Mouse (Mus musculus): ENCODE results near the gene Gm5890. TPM values are rescaled to one million over a fixed set of nuclear protein-coding genes. Genes with fewer than 3 reads are reported as not detected.

Gene Gm5890
- not detected in 2 replicates for polyA plus RNA-seq (2012; rRNA removed; ENCODE audit: low replicate concordance)

GRCm38 (mm10) chr7:20262734-20263133 lies at the start of gene Gm5890:
Gene Gm5890, minus strand, starts transcription at chr7:20262834.

GRCm38 (mm10) chr7:20233728-20234127 lies 28.9 kb downstream of the Gm5890 start, which contains the start of gene Gm4498:
Gene Gm4498, minus strand, starts transcription at chr7:20233828.

Other genes with a start within 250 kb of the Gm5890 start
- 0.02 and 0.05 TPM in 2 replicates for gene Vmn1r91, start 163.2 kb downstream of the Gm5890 start, polyA plus RNA-seq (2012; rRNA removed; ENCODE audit: low replicate concordance)
- gene Gm16442, start 140.3 kb downstream of the Gm5890 start, polyA plus RNA-seq (2012; rRNA removed; ENCODE audit: low replicate concordance) = not detected in 2 replicates
- not detected in 2 replicates for gene Vmn1r93, start 123.7 kb downstream of the Gm5890 start, polyA plus RNA-seq (2012; rRNA removed; ENCODE audit: low replicate concordance)
- not detected in 2 replicates for gene Vmn1r94, start 94.5 kb downstream of the Gm5890 start, polyA plus RNA-seq (2012; rRNA removed; ENCODE audit: low replicate concordance)
- not detected in 2 replicates for gene Vmn1r95, start 69.1 kb downstream of the Gm5890 start, polyA plus RNA-seq (2012; rRNA removed; ENCODE audit: low replicate concordance)
- not detected in 2 replicates for gene Gm6164, start 57.2 kb downstream of the Gm5890 start, polyA plus RNA-seq (2012; rRNA removed; ENCODE audit: low replicate concordance)
- not detected in 2 replicates for gene Gm4498, start 29.0 kb downstream of the Gm5890 start, polyA plus RNA-seq (2012; rRNA removed; ENCODE audit: low replicate concordance)
- gene Gm4133, start 71.2 kb upstream of the Gm5890 start, polyA plus RNA-seq (2012; rRNA removed; ENCODE audit: low replicate concordance) = not detected in 2 replicates
- not detected in 2 replicates for gene Gm5728, start 112.6 kb upstream of the Gm5890 start, polyA plus RNA-seq (2012; rRNA removed; ENCODE audit: low replicate concordance)
- gene Vmn1r100, start 155.1 kb upstream of the Gm5890 start, polyA plus RNA-seq (2012; rRNA removed; ENCODE audit: low replicate concordance) = not detected in 2 replicates
- gene Vmn1r101, start 179.8 kb upstream of the Gm5890 start, polyA plus RNA-seq (2012; rRNA removed; ENCODE audit: low replicate concordance) = not detected in 2 replicates
- gene Gm10670, start 212.1 kb upstream of the Gm5890 start, polyA plus RNA-seq (2012; rRNA removed; ENCODE audit: low replicate concordance) = not detected in 2 replicates
- gene Vmn1r103, start 247.7 kb upstream of the Gm5890 start, polyA plus RNA-seq (2012; rRNA removed; ENCODE audit: low replicate concordance) = not detected in 2 replicates

Measured in duodenum, adult 2 months (tissue).